Mouse (Mus musculus) hindbrain, embryonic 10.5 days (tissue): ENCODE measurements at regions not wholly inside any gene's neighbourhood (a gene's known extent, or its start where the extent isn't known, plus 50 kb on each side); places are given as distances from the start of the nearest gene placed in this dataset.

Experiments used
- DNase-seq: peaks from one replicate; pipeline ENCODE4 v3.0.0-alpha.2; 2017; ENCODE audit warnings: low spot score
- H3K27ac ChIP-seq: fragments of 300-500 bp; sonication (generic); 2 replicates; pipeline ENCODE4 v1.5.1; 2016; ENCODE audit warnings: mild to moderate bottlenecking, moderate library complexity
- H3K27me3 ChIP-seq: fragments of 300-500 bp; sonication (generic); 2 replicates; pipeline ENCODE4 v1.6.1; 2016; ENCODE audit warnings: mild to moderate bottlenecking; ENCODE audit not compliant: poor library complexity, insufficient read depth, severe bottlenecking
- H3K36me3 ChIP-seq: fragments of 300-500 bp; sonication (generic); 2 replicates; pipeline ENCODE4 v1.6.1; 2016; ENCODE audit warnings: mild to moderate bottlenecking, moderate library complexity
- H3K4me1 ChIP-seq: fragments of 300-500 bp; sonication (generic); replicated peaks from 2 replicates; pipeline ENCODE4 v1.6.1; 2016; ENCODE audit warnings: mild to moderate bottlenecking
- H3K4me3 ChIP-seq: fragments of 300-500 bp; sonication (generic); 2 replicates; pipeline ENCODE4 v1.5.1; 2016; ENCODE audit warnings: mild to moderate bottlenecking, moderate library complexity
- H3K9me3 ChIP-seq: fragments of 300-500 bp; sonication (generic); 2 replicates; pipeline ENCODE4 v1.6.1; 2016; ENCODE audit warnings: mild to moderate bottlenecking, moderate library complexity
- WGBS: fragments of 180-500 bp; shearing (Covaris S2); methylation state at CpG from one replicate; pipeline ENCODE4 v1.1.7; 2016; 5-methylcytosine and 5-hydroxymethylcytosine counted together

DNA sequence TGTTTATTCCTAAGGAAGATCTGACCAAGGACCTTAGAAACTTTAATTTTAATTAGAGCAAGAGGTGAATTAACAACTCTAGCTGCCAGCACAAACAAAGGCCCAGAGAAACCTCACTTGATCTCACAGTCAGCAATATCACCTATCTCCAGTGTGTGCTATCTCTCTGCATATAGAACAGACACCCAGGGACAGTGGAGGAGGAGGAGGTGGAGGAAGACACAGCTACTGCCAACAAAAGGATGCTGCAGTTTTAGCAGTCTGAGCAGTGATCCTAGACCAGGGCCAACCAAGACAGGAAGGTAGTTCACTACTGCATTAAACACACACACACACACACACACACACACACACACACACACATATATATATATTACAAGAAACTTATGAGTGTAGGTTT, 153.5 kb upstream of the Trhde start:
- Histone ChIP-seq H3K4me3 (no peak overlapping the region), H3K27me3 (no peaks in the 10 kb centered on the region), H3K4me1 (no peaks in the 10 kb centered on the region), H3K9me3 (no peaks in the 10 kb centered on the region), H3K27ac (no peak overlapping the region), H3K36me3 (no peaks in the 10 kb centered on the region)
- DNase-seq: no peak

GRCm38 (mm10) chr10:114953358-114953757, 151.3 kb upstream of the Trhde start:
- no peaks in the 10 kb centered on the region for H3K36me3 ChIP-seq
- no peaks in the 10 kb centered on the region for H3K4me1 ChIP-seq
- DNase-seq: no peak
- H3K4me3 ChIP-seq: no peak overlapping the region
- WGBS: 81% methylated on average over 12 of the region's 12 CpGs
- no peaks in the 10 kb centered on the region for H3K9me3 ChIP-seq
- H3K27ac ChIP-seq: no peak overlapping the region
- H3K27me3 ChIP-seq: no peaks in the 10 kb centered on the region

- Histone ChIP-seq H3K9me3 (no peaks in the 10 kb centered on the region), H3K4me3 (no peak overlapping the region), H3K4me1 (no peaks in the 10 kb centered on the region), H3K36me3 (no peaks in the 10 kb centered on the region), H3K27me3 (no peaks in the 10 kb centered on the region), H3K27ac (no peak overlapping the region)
- DNase-seq: no peak
- WGBS: 91% methylated on average over 6 of the region's 6 CpGs
Measured at GRCm38 (mm10) chr10:114949194-114949593, 147.1 kb upstream of the Trhde start.

GRCm38 (mm10) chr10:114924746-114925145, 122.6 kb upstream of the Trhde start:
- H3K36me3 ChIP-seq: no peaks in the 10 kb centered on the region
- H3K4me3 ChIP-seq: no peak overlapping the region
- WGBS: 81% methylated on average over 2 of the region's 2 CpGs
- H3K27ac ChIP-seq: no peak overlapping the region
- no peaks in the 10 kb centered on the region for H3K9me3 ChIP-seq
- H3K27me3 ChIP-seq: no peaks in the 10 kb centered on the region
- H3K4me1 ChIP-seq: no peaks in the 10 kb centered on the region
- no peak for DNase-seq

DNA sequence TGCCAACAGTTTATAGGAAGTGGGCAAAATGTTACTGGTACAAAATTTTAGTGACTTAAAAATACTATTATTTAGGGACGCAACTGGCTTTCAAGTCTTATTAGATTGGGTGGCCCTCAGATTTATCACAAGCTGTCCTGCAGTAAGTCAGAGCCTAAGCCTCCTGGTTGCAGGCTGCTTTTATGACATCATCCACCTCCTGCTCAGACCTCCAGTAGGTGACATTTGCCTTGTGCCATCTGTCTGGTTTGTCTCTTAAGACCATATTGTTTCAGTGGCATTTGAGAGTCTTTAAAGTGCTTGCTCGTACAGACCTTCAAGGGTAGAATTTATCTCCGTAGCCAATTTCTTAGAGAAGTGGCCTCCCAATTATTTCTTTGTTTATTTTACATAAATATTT, 111.9 kb upstream of the Trhde start:
- Histone ChIP-seq H3K36me3 (no peaks in the 10 kb centered on the region), H3K27ac (no peak overlapping the region), H3K4me1 (no peaks in the 10 kb centered on the region), H3K4me3 (no peak overlapping the region), H3K9me3 (no peaks in the 10 kb centered on the region), H3K27me3 (no peaks in the 10 kb centered on the region)
- DNase-seq: no peak
- WGBS: 85% methylated on average over 3 of the region's 3 CpGs

DNA sequence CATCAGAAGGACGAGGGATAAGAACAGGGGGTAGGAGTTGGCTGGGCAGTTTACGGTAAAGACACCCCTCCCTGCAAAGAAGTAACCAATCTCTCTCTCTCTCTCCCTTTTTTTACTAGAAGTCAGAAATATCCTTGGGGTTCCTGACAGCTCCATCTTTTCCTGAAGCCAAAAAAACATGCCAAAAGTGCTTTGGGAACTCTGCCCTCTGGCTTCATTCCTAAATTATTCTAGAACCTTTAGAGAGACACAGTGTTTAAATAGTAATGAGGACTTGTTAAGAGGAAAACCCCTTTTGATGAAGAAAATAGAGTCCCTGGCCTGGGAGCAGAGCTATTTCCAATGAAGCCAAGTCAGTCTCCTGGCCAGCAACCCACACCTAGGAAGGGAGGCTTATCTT, 89.8 kb upstream of the Trhde start:
- H3K36me3 ChIP-seq: no peaks in the 10 kb centered on the region
- no peak overlapping the region for H3K4me3 ChIP-seq
- H3K27me3 ChIP-seq: no peaks in the 10 kb centered on the region
- 92% methylated on average over 2 of the region's 2 CpGs for WGBS
- no peak overlapping the region for H3K27ac ChIP-seq
- H3K4me1 ChIP-seq: no peaks in the 10 kb centered on the region
- no peaks in the 10 kb centered on the region for H3K9me3 ChIP-seq
- no peak for DNase-seq

- 86% methylated on average over 12 of the region's 12 CpGs for WGBS
- H3K9me3 ChIP-seq: no peaks in the 10 kb centered on the region
- H3K4me1 ChIP-seq: no peaks in the 10 kb centered on the region
- no peaks in the 10 kb centered on the region for H3K36me3 ChIP-seq
- H3K27ac ChIP-seq: no peak overlapping the region
- H3K27me3 ChIP-seq: no peaks in the 10 kb centered on the region
- DNase-seq: peak; percentile 6
- no peak overlapping the region for H3K4me3 ChIP-seq
Measured at GRCm38 (mm10) chr10:114890726-114891430, 88.8 kb upstream of the Trhde start.

GRCm38 (mm10) chr10:114871201-114871600, 69.1 kb upstream of the Trhde start:
- Histone ChIP-seq H3K9me3 (no peaks in the 10 kb centered on the region), H3K36me3 (no peaks in the 10 kb centered on the region), H3K4me3 (no peak overlapping the region), H3K27ac (no peak overlapping the region), H3K4me1 (no peaks in the 10 kb centered on the region), H3K27me3 (no peaks in the 10 kb centered on the region)
- WGBS: 83% methylated on average over 2 of the region's 2 CpGs
- no peak for DNase-seq

DNA sequence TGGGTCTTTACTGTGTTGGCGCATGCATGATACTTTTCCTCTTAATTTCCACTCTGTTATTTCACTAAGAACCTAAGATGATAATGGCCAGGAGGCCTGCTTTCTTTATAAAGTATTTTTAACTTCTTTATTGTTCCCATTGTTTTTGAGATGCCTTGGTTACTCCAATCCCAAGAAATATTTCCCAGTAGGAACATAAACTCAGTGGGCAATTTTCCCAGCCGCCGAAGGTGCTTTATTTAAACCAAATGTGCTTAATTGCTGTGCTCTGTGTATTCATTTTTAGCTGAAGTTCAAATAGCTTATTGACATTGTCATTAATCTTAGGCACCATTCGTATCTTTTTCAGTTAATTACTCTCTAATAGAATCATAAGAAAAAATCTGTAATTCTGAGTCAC, 55.1 kb upstream of the Trhde start:
- Histone ChIP-seq H3K27ac (no peak overlapping the region), H3K27me3 (no peaks in the 10 kb centered on the region), H3K4me3 (no peak overlapping the region), H3K9me3 (no peaks in the 10 kb centered on the region), H3K4me1 (no peaks in the 10 kb centered on the region), H3K36me3 (no peaks in the 10 kb centered on the region)
- no peak for DNase-seq
- 86% methylated on average over 4 of the region's 4 CpGs for WGBS

DNA sequence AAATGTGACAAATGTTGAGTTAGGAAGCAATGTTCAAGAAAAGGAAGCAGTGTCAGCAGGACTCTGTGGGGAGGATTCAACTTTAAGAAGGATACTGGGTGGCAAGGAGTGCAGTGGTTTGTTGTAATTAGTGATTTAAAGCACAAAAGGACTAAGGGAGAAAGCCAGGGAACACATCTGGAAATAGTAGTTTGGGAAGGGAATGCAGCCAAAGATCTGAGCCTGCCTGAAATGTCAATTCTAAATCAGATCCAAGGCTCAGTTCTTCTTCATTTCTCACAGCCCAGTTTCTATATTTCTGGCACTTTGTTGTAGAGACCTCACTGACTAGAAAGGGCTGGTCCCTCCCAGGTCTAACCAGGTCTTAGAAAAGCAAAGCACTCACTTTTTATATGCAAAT, 50.6 kb upstream of the Trhde start:
- Histone ChIP-seq H3K27ac (no peak overlapping the region), H3K9me3 (0 out of 2 replicates have a peak, but pooled peaks cover 5% of the 10 kb centered on the region), H3K4me3 (no peak overlapping the region), H3K36me3 (no peaks in the 10 kb centered on the region), H3K27me3 (no peaks in the 10 kb centered on the region), H3K4me1 (no peaks in the 10 kb centered on the region)
- no peak for DNase-seq
